Mouse (Mus musculus): ENCODE data around the gene Pik3ap1.

Pik3ap1 gene

GRCm38 (mm10) chr19:41369557-41370460 is 15.1 kb downstream of the Pik3ap1 start:
- no peak for DNase-seq (ENCODE audit: extremely low read depth, low read depth, low spot score)

- no peak for DNase-seq (ENCODE audit: extremely low read depth, low read depth, low spot score)
These were observed 17.9 kb downstream of the Pik3ap1 start for GRCm38 (mm10) chr19:41366854-41367517.

GRCm38 (mm10) chr19:41366192-41366853 is 18.6 kb downstream of the Pik3ap1 start:
- no peak for DNase-seq (ENCODE audit: extremely low read depth, low read depth, low spot score)

- no peak for DNase-seq (ENCODE audit: extremely low read depth, low read depth, low spot score)
These were observed 19.3 kb downstream of the Pik3ap1 start for GRCm38 (mm10) chr19:41365570-41365969.

GRCm38 (mm10) chr19:41364509-41364908 is 20.4 kb downstream of the Pik3ap1 start:
- DNase-seq (ENCODE audit: extremely low read depth, low read depth, low spot score), result no peak

- DNase-seq (ENCODE audit: extremely low read depth, low read depth, low spot score), result no peak
These were observed 21.9 kb downstream of the Pik3ap1 start for GRCm38 (mm10) chr19:41362963-41363362.

GRCm38 (mm10) chr19:41360459-41360858 is 24.4 kb downstream of the Pik3ap1 start:
- DNase-seq (ENCODE audit: extremely low read depth, low read depth, low spot score), result no peak

GRCm38 (mm10) chr19:41354287-41354951 is 30.5 kb downstream of the Pik3ap1 start:
- no peak for DNase-seq (ENCODE audit: extremely low read depth, low read depth, low spot score)

- DNase-seq (ENCODE audit: extremely low read depth, low read depth, low spot score), result no peak
These were observed 35.3 kb downstream of the Pik3ap1 start for GRCm38 (mm10) chr19:41349624-41350023.

GRCm38 (mm10) chr19:41348161-41348560 is 36.7 kb downstream of the Pik3ap1 start:
- no peak for DNase-seq (ENCODE audit: extremely low read depth, low read depth, low spot score)

GRCm38 (mm10) chr19:41347326-41347725 is 37.6 kb downstream of the Pik3ap1 start:
- DNase-seq (ENCODE audit: extremely low read depth, low read depth, low spot score), result peak; percentile 3

GRCm38 (mm10) chr19:41346099-41346850 is 38.6 kb downstream of the Pik3ap1 start:
- DNase-seq (ENCODE audit: extremely low read depth, low read depth, low spot score), result no peak

GRCm38 (mm10) chr19:41345028-41345741 is 39.7 kb downstream of the Pik3ap1 start:
- DNase-seq (ENCODE audit: extremely low read depth, low read depth, low spot score), result no peak

GRCm38 (mm10) chr19:41344666-41345027 is 40.3 kb downstream of the Pik3ap1 start:
- no peak for DNase-seq (ENCODE audit: extremely low read depth, low read depth, low spot score)

GRCm38 (mm10) chr19:41342592-41343090 is 42.3 kb downstream of the Pik3ap1 start:
- no peak for DNase-seq (ENCODE audit: extremely low read depth, low read depth, low spot score)

GRCm38 (mm10) chr19:41341677-41342076 is 43.2 kb downstream of the Pik3ap1 start:
- DNase-seq (ENCODE audit: extremely low read depth, low read depth, low spot score), result no peak

- no peak for DNase-seq (ENCODE audit: extremely low read depth, low read depth, low spot score)
These were observed 45.7 kb downstream of the Pik3ap1 start for GRCm38 (mm10) chr19:41339020-41339836.

- DNase-seq (ENCODE audit: extremely low read depth, low read depth, low spot score), result no peak
These were observed 46.5 kb downstream of the Pik3ap1 start for GRCm38 (mm10) chr19:41338379-41338778.

GRCm38 (mm10) chr19:41335721-41336120 is 49.2 kb downstream of the Pik3ap1 start:
- no peak for DNase-seq (ENCODE audit: extremely low read depth, low read depth, low spot score)
